Mouse (Mus musculus): ENCODE data around the gene Gcm1.

Gene Gcm1

GRCm38 (mm10) chr9:78103965-78104560, 52.3 kb downstream of the Gcm1 start:
- DNase-seq, result no peak

GRCm38 (mm10) chr9:78104973-78105372, 53.2 kb downstream of the Gcm1 start:
- DNase-seq, result peak; percentile 61

GRCm38 (mm10) chr9:78105501-78105932, 53.8 kb downstream of the Gcm1 start:
- peak; percentile 88 for DNase-seq

- peak; percentile 93 for DNase-seq
Observed at GRCm38 (mm10) chr9:78106821-78107220, 55.1 kb downstream of the Gcm1 start.

GRCm38 (mm10) chr9:78107582-78107911, 55.8 kb downstream of the Gcm1 start:
- no peak for DNase-seq

GRCm38 (mm10) chr9:78107912-78108795, 56.4 kb downstream of the Gcm1 start:
- DNase-seq, result peak; percentile 99

GRCm38 (mm10) chr9:78108796-78109239, 57.1 kb downstream of the Gcm1 start, which contains the start of the genes Fbxo9 and Ick:
TSS of gene Fbxo9 (minus strand) at chr9:78109065.
TSS of gene Ick (plus strand) at chr9:78109192.
- peak; percentile 99 for DNase-seq

GRCm38 (mm10) chr9:78109656-78110055, 57.9 kb downstream of the Gcm1 start:
- DNase-seq, result peak; percentile 90

GRCm38 (mm10) chr9:78111456-78111855, 59.7 kb downstream of the Gcm1 start:
- DNase-seq, result no peak

- DNase-seq, result peak; percentile 99
Observed at GRCm38 (mm10) chr9:78112770-78113537, 61.2 kb downstream of the Gcm1 start.

- DNase-seq, result no peak
Observed at GRCm38 (mm10) chr9:78113538-78113885, 61.8 kb downstream of the Gcm1 start.
